Mouse (Mus musculus) forebrain, postnatal 0 days (tissue): ENCODE data around the gene Stk33. TPM values are rescaled to one million over a fixed set of nuclear protein-coding genes. Genes with fewer than 3 reads are reported as not detected.

Experiments used
- ATAC-seq: fragments of 200-750 bp; cut with Nextera tagmentation; 2 replicates; pipeline ENCODE4 v1.8.0; 2017; ENCODE audit warnings: mild to moderate bottlenecking, moderate library complexity
- DNase-seq: peaks from one replicate; pipeline ENCODE4 v3.0.0-alpha.2; 2015
- H3K27ac ChIP-seq: fragments of 300-500 bp; sonication (generic); 2 replicates; pipeline ENCODE4 v1.5.1; 2014; ENCODE audit warnings: low read depth, mild to moderate bottlenecking, antibody characterized with exemption, low read length, moderate library complexity, mixed read lengths
- H3K27me3 ChIP-seq: fragments of 300-500 bp; sonication (generic); 2 replicates; pipeline ENCODE4 v1.6.1; 2014; ENCODE audit warnings: mild to moderate bottlenecking, low read length, mixed read lengths; ENCODE audit not compliant: insufficient read depth
- H3K36me3 ChIP-seq: fragments of 300-500 bp; sonication (generic); 2 replicates; pipeline ENCODE4 v1.6.1; 2014; ENCODE audit warnings: mild to moderate bottlenecking, moderate library complexity; ENCODE audit not compliant: insufficient read depth
- H3K4me1 ChIP-seq: fragments of 300-500 bp; sonication (generic); 2 replicates; pipeline ENCODE4 v1.6.1; 2014; ENCODE audit warnings: antibody characterized with exemption; ENCODE audit not compliant: insufficient read depth
- H3K4me2 ChIP-seq: fragments of 300-500 bp; sonication (generic); 2 replicates; pipeline ENCODE4 v1.6.1; 2014; ENCODE audit warnings: low read depth, mild to moderate bottlenecking, moderate library complexity
- H3K4me3 ChIP-seq: fragments of 300-500 bp; sonication (generic); 2 replicates; pipeline ENCODE4 v1.5.1; 2014; ENCODE audit warnings: low read depth, low read length, mixed read lengths
- H3K9ac ChIP-seq: fragments of 300-500 bp; sonication (generic); 2 replicates; pipeline ENCODE4 v1.6.1; 2014; ENCODE audit warnings: mild to moderate bottlenecking
- H3K9me3 ChIP-seq: fragments of 300-500 bp; sonication (generic); 2 replicates; pipeline ENCODE4 v1.6.1; 2016; ENCODE audit warnings: low read length
- CTCF ChIP-seq: sonication (generic); IDR thresholded peaks from 2 replicates; pipeline ENCODE4 v1.5.1; 2016; ENCODE audit warnings: antibody characterized with exemption, control low read depth, low read depth
- WGBS: fragments of 180-500 bp; shearing (Covaris S2); extraction: QIAGEN DNeasy Blood & Tissue Kit; methylation state at CpG from one replicate; pipeline ENCODE4 v1.1.7; 2014; 5-methylcytosine and 5-hydroxymethylcytosine counted together
- polyA plus RNA-seq: library from polyadenylated mRNA; unstranded; fragments of >200 nt; fragmentation: Nextera tagmentation; extraction: Ambion mirVana; gene quantifications from 2 replicates; pipeline ENCODE4 v1.2.1, GENCODE M21; 2015
- total RNA-seq: library from RNA; depleted of rRNA; stranded (reverse); fragments of >200 nt; gene quantifications from 2 replicates; pipeline ENCODE4 v1.2.3, GENCODE M21; 2014

The Stk33 gene
- total and polyA plus RNA-seq, 2 experiments from 2014 or later = 5.3 to 9.7 TPM

- H3K27ac ChIP-seq = no peak overlapping the region
- H3K36me3 ChIP-seq = no peaks in the 10 kb centered on the region
- H3K9me3 ChIP-seq = no peaks in the 10 kb centered on the region
- TF ChIP-seq CTCF = no peak
- DNase-seq (no peak), ATAC-seq (no peak)
- H3K9ac ChIP-seq = no peak overlapping the region
- no peaks in the 10 kb centered on the region for H3K27me3 ChIP-seq
- no peak overlapping the region for H3K4me3 ChIP-seq
- WGBS = 25% methylated on average over 5 of the region's 5 CpGs
- no peaks in the 10 kb centered on the region for H3K4me1 ChIP-seq
- no peak overlapping the region for H3K4me2 ChIP-seq
Observed at GRCm38 (mm10) chr7:109358435-109359187, 80.3 kb downstream of the Stk33 start.

- H3K4me3 ChIP-seq = no peak overlapping the region
- 81% methylated on average over 1 of the region's 1 CpGs for WGBS
- no peaks in the 10 kb centered on the region for H3K36me3 ChIP-seq
- H3K4me2 ChIP-seq = no peak overlapping the region
- H3K27me3 ChIP-seq = no peaks in the 10 kb centered on the region
- DNase-seq (no peak), ATAC-seq (no peak)
- H3K9me3 ChIP-seq = no peaks in the 10 kb centered on the region
- H3K27ac ChIP-seq = no peak overlapping the region
- H3K4me1 ChIP-seq = no peaks in the 10 kb centered on the region
- H3K9ac ChIP-seq = no peak overlapping the region
- no peak for TF ChIP-seq CTCF
Observed at GRCm38 (mm10) chr7:109357877-109358276, 81.0 kb downstream of the Stk33 start.

GRCm38 (mm10) chr7:109347241-109347640 lies 91.6 kb downstream of the Stk33 start:
- H3K9ac ChIP-seq = no peak overlapping the region
- 82% methylated on average over 3 of the region's 3 CpGs for WGBS
- no peaks in the 10 kb centered on the region for H3K4me1 ChIP-seq
- H3K27me3 ChIP-seq = no peaks in the 10 kb centered on the region
- H3K36me3 ChIP-seq = no peaks in the 10 kb centered on the region
- DNase-seq (no peak), ATAC-seq (no peak)
- no peak for TF ChIP-seq CTCF
- H3K9me3 ChIP-seq = 0 out of 2 replicates have a peak, but pooled peaks cover 3% of the 10 kb centered on the region
- no peak overlapping the region for H3K27ac ChIP-seq
- no peak overlapping the region for H3K4me3 ChIP-seq
- no peak overlapping the region for H3K4me2 ChIP-seq

GRCm38 (mm10) chr7:109331722-109332121 lies 107.2 kb downstream of the Stk33 start:
- no peak for TF ChIP-seq CTCF
- 90% methylated on average over 8 of the region's 8 CpGs for WGBS
- DNase-seq (no peak), ATAC-seq (no peak)
- Histone ChIP-seq H3K27ac (no peak overlapping the region), H3K9ac (no peak overlapping the region), H3K4me3 (no peak overlapping the region), H3K9me3 (no peaks in the 10 kb centered on the region), H3K36me3 (no peaks in the 10 kb centered on the region), H3K27me3 (no peaks in the 10 kb centered on the region), H3K4me2 (no peak overlapping the region), H3K4me1 (no peaks in the 10 kb centered on the region)

- ATAC-seq (peak; percentile 53; the same call in 1 of the 2 replicates), DNase-seq (no peak)
- Histone ChIP-seq H3K9me3 (no peaks in the 10 kb centered on the region), H3K27me3 (no peaks in the 10 kb centered on the region), H3K27ac (peak overlapping the region; percentile 41; the same call in 1 of the 2 replicates), H3K4me3 (no peak overlapping the region), H3K9ac (no peak overlapping the region), H3K4me1 (no peaks in the 10 kb centered on the region), H3K36me3 (no peaks in the 10 kb centered on the region), H3K4me2 (no peak overlapping the region)
- 38% methylated on average over 3 of the region's 3 CpGs for WGBS
- TF ChIP-seq CTCF = no peak
Observed at GRCm38 (mm10) chr7:109328772-109329171, 110.1 kb downstream of the Stk33 start.

- Histone ChIP-seq H3K4me3 (no peak overlapping the region), H3K27me3 (no peaks in the 10 kb centered on the region), H3K27ac (no peak overlapping the region; the same call in 1 of the 2 replicates), H3K9ac (no peak overlapping the region), H3K4me2 (no peak overlapping the region), H3K9me3 (no peaks in the 10 kb centered on the region), H3K4me1 (no peaks in the 10 kb centered on the region), H3K36me3 (no peaks in the 10 kb centered on the region)
- peak; percentile 49; the same call in 1 of the 2 replicates for ATAC-seq
- WGBS = 32% methylated on average over 4 of the region's 4 CpGs
- no peak for DNase-seq
- no peak for TF ChIP-seq CTCF
Observed at GRCm38 (mm10) chr7:109326813-109327212, 112.1 kb downstream of the Stk33 start.

- TF ChIP-seq CTCF = no peak
- Histone ChIP-seq H3K27ac (peak overlapping the region; percentile 35; the same call in 1 of the 2 replicates), H3K9ac (no peak overlapping the region), H3K27me3 (no peaks in the 10 kb centered on the region), H3K36me3 (no peaks in the 10 kb centered on the region), H3K4me3 (no peak overlapping the region), H3K9me3 (no peaks in the 10 kb centered on the region), H3K4me1 (no peaks in the 10 kb centered on the region), H3K4me2 (no peak overlapping the region)
- DNase-seq = no peak
- WGBS = 47% methylated on average over 3 of the region's 3 CpGs
- ATAC-seq = no peak
Observed at GRCm38 (mm10) chr7:109325731-109326130, 113.2 kb downstream of the Stk33 start.
